Mouse (Mus musculus) c-Kit-positive CD71-positive TER-119-positive erythroid progenitor cells, embryonic 14.5 days (primary cell): ENCODE data around the gene Scp2.
"Not testable (repeated sequence)": the region's sequence is repeated elsewhere in the genome, so short reads cannot be mapped to it uniquely, and the experiment has no call there.

Experiments
- DNase-seq: peaks from one replicate; pipeline ENCODE4 v3.0.0-alpha.2; 2013; ENCODE audit warnings: low spot score

Gene Scp2

GRCm38 (mm10) chr4:108096345-108096744, 48.5 kb downstream of the Scp2 start, which contains the start of gene Podn:
Gene Podn, minus strand, starts transcription at chr4:108096445.
- no peak for DNase-seq

- no peak for DNase-seq
Measured at GRCm38 (mm10) chr4:108092741-108093397, 51.9 kb downstream of the Scp2 start.

DNA sequence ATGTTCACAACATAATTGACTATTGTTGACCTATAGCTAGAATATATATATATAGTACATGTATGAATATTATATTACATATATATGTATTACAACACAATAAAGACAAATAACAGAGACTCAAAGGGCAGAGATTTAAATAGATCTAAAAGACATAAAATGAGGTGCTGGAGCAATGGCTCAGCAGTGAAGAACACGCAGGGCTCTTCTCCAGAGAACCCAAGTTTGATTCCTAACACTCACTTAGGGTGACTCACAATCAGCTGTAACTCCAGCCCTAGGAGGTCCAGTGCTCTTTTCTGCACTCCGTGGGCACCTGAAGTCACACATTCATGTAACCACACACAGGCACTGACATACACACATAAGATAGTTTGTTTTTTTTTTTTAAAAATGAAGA, 60.8 kb downstream of the Scp2 start:
- DNase-seq, result no peak

DNA sequence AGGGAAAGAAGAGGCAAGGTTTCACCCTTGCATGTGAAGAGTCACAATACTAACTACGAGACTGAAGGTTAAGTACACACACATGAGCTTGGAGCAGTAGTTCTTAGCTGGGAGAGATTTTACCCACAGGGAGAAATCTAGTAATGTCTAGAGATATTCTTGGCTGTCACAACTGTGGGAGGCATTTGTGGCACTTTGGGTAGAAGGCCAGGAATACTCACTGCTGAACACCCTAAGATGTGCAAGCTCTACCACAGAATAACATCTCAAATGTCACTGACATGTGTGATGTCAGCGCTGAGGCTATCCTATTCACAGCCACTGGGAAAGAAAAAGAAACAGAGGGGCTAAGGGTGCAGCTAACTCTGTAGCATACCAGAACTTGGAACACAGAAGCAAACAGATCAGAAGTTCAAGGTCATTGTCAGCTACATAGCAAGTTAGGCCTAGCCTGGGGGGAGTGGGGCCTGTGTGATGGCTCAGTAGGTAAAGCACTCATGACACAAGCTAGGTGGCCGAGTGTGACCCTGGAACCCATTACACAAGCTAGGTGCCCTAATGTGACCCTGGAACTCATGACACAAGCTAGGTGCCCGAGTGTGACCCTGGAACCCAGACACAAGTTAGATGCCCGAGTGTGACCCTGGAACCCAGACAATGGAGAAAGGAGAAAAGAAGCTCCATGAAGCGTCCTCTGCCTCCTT, 61.6 kb downstream of the Scp2 start:
- DNase-seq, result no peak

DNA sequence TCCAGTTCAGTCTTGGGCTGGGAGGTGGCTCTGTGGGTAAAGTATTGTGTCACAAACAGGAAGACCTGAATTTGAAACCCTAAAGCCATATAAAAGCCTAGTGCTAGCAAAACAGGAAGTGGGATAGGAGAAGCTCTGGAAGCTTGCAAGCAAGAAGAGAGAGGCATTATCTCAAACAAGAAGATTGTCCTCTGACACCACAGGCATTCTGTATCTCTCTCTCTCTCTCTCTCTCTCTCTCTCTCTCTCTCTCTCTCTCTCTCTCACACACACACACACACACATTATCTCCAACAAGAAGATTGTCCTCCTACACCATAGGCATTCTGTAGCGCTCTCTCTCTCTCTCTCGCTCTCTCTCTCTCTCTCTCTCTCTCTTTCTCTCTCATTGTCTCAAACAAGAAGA, 62.4 kb downstream of the Scp2 start:
- no peak for DNase-seq

GRCm38 (mm10) chr4:108080876-108081275, 63.9 kb downstream of the Scp2 start:
- DNase-seq, result no peak

GRCm38 (mm10) chr4:108079762-108080161, 65.0 kb downstream of the Scp2 start:
- DNase-seq, result no peak

DNA sequence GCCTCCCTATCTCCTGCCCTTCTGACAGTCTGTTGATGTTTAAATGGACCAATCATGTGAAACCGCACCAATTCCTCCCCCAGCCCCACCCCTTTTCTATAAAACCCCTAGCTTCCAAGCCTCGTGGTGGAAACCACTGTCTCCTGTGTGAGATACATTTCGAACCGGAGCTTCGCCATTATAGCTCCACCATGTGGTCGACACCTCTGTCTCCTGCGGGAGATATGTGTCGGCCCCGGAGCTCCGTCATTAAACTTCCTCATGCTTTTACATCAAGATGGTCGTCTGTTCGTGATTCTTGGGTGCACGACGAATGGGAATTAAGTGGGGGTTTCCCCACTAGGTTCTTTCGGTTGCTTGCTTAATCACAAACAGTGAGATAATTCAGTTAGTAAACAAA, 65.6 kb downstream of the Scp2 start:
- DNase-seq, result not testable (repeated sequence)

DNA sequence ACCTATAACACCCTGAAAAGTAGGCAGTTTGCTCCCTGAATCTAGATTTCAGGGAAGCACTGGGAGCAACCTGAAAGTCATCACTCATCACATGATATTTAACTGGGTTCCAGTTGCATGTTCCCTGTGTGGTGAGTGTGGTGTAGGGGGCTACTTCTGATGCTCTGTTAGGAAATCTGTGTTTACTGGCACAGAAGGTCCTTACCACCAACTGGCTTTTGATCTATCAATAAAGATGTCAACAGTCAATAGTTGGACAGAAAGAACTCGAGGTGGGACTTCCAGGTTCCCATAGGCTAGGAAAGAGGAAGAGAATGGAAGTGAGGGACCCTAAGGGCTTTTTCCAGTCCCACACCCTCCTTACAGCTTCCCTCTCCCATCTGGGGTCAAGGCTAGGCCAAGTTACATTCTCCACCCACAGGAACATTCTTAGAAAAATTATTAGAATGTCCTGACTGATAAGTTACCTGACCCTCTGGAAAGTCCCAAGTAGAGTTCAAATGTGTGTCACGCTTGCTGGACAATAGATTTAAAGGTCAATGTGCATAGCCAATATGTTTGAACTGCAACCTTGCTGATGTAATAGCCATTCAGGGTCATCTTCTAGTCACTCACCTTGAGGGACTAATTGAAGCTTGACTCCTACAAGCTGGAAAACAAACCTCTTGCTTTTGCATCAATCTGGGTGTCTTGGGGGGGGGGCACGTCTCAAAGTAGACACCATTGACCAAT, 67.4 kb downstream of the Scp2 start:
- no peak for DNase-seq

DNA sequence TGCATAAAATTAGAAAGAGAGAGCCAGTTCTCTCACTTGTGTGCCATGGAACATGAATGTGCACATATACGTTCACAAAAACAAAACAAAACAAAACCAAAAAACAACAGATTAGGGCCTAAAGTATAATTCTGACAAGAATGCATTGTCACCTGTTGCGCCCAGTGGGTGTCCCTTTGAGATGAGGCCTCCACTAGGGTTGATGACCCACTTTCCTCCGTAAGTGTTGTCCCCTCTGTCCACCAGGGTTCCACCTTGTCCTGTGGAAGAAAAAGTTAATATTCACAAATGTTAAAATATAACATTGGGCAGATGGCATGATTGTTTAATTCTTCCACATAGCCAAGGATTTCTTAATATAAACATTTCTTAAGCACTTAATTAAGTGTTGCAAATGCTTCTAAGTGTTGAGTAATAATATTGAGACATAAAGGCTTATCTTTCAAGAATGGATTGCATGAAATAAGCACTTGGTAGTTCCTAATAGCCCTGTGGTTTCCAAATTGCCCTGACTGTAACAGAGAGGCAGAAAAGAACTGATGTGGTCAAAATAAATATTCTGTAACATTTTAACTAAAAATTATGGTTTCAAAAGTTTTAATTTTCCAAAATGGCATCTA, 70.5 kb downstream of the Scp2 start:
- no peak for DNase-seq

DNA sequence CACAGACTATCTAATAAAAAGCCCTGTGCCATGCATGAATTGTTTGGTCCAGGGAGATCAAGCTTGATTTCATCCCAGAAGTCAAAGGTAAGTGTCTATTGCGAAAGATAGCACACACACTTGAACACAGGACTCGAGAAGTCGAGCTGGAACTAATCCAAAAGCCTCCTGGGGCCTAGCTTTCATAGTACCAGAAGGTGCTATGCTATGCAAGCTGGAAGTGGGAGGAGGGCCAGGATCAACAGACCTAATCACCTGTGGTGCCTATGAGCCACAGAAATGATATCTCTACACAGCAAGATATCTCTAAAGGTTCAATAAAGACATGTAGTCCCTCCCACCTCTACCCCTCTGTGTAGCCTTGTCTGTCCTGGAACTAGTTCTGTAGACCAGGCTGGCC, 72.7 kb downstream of the Scp2 start:
- DNase-seq, result no peak

DNA sequence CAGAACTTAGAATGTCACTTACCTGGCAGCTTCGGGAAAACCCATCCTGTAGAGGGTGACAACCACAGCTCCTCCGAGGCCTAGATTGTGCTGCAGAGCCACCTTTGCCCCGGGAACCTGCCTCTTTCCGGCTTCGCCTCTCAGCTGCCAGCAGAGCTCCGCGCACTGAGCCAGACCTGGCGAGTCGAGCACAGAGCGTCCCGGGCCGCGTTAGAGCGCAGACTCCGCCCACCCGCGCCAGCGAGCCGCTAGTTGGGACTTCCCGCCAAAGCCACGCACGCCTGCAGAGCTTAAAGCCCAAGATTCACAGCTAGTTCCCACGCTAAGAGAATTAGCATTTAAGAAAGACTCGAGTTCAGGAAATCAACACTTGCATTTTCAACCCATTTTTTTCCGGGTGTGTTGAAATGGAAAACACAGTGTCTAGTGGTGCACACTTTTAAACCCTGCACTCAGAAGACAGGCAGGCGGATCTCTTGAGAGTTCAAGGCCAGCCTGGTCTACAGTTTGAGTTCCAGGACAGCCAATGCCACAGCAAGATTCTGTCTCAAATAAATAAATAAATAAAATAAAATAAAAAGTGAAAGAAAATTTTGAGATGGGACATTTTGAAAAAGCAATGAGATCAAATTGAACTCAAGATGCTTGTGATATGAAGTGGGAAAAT, 73.4 kb downstream of the Scp2 start:
- peak; percentile 89 for DNase-seq

GRCm38 (mm10) chr4:108070723-108071122, 74.1 kb downstream of the Scp2 start:
- DNase-seq, result peak; percentile 24

- no peak for DNase-seq
Measured at GRCm38 (mm10) chr4:108070286-108070685, 74.5 kb downstream of the Scp2 start.

GRCm38 (mm10) chr4:108068081-108068480, 76.7 kb downstream of the Scp2 start:
- no peak for DNase-seq

DNA sequence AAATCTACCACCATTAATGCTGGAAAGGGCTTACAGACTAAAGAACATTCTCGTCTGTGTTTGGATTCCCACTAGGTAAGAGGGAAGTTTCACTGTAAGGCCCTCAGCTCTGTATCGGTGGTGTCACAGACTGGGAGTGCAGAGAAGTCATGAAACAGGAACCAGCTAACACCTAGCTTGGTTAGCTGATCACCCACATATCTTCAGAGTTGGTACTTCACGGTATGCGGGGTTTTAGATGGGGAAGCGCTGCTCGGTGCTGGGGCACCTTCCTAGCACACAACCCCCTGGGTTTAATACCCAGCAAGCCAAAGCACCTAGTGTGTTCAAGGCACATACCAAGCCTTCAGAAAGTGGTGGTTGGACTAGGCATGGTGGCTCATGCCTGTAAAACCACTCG, 77.5 kb downstream of the Scp2 start:
- no peak for DNase-seq

DNA sequence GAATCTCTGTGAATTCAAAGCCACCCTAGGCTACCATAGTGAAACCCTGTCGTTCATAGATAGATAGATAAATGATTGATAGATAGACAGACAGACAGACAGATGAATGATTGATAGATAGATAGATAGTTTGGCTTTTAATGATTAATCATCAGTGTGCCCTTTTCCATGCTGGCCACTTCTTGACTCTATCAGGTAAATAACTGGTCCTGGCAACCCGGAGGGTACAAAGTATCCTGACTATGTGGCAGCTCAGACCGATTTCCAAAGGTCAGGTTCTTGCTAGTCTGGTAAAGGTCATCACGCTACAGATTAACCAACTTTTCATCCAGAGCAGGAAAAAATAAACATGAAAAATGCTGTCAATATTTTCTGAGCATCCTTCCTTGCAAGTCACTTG, 78.2 kb downstream of the Scp2 start:
- DNase-seq, result no peak

DNA sequence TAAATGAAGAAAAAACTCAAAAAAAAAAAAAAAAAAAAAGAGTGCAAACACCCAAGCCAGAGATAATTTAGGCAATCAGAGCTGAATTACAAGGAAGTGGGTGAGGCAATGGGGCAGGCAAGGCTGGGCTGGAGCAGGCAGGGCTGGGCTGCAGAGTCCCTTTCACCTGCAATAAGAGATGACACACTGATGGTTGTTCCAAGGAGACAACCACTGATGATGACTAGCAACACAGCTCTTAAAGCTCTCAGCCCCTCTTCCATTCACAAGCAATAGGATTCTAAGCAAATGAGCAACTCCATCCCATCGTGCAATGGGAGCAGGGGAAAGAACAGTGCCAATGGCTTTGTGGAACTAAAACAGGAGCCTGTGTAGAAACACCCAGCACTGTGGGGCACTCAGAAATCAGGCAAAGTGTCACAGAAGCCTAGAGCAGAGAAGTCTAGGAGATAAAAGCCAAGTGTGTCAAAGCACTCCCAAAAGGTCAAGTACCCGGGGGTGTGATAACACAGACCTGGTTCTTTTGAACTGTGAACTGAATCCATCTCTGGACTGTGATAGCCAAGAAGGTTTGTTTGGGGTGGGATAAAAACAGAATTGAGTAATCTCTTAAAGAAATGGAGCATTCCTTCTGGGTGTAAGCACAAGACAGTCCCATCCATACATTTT, 79.5 kb downstream of the Scp2 start:
- no peak for DNase-seq

DNA sequence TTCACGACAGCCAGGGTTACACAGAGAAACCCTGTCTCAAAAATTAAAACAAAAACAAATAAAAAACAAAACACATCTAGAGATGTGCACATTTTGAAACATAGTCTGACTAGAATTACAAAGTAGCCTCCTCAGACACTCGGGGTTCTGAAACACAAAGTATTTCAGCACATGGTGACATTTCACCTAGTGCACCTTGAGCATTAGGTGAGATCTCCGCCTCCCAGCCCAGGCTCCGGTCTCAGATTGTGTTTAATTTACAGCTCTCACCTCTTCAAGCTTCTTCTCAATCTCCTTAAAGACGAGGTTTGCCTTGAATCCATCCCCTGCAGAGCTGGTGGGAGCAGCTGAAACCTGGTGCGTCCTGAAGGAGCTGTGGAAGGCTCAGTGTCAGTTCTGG, 81.2 kb downstream of the Scp2 start:
- DNase-seq, result no peak

DNA sequence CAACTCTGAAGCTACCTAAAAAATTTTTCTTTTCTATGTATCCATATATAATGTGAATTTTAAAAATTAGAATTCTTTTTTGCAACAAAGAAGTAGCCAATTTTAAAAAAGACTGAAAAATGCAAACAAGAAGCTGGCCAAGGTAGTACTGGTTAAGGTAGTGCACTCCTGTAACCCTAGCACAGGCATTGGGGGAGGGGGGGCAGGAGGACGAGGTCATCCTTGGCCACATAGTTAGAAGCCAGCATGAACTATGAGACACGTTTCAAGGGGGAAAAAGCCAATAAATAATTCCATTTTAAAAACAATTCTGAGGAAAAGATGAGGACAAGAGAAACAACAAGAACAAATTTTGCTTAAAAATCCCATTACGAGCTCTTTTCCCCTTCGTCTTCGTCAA, 82.3 kb downstream of the Scp2 start:
- no peak for DNase-seq

- no peak for DNase-seq
Measured at GRCm38 (mm10) chr4:108060774-108061173, 84.0 kb downstream of the Scp2 start.
